Mouse (Mus musculus) thymus, adult 2 months (tissue): Measurements from ENCODE around the gene Trak2. TPM values are rescaled to one million over a fixed set of nuclear protein-coding genes. Genes with fewer than 3 reads are reported as not detected.
A peak's percentile ranks its signal among the peaks of the same experiment; 100 is the strongest.

Experiments used
- DNase-seq: peaks from one replicate; pipeline ENCODE4 v3.0.0; 2021
- H3K27ac ChIP-seq: fragments of 200-500 bp; 2 replicates; pipeline ENCODE4 v1.5.1; 2012; ENCODE audit warnings: low read length, control low read depth; ENCODE audit not compliant: control insufficient read depth, insufficient read depth
- H3K27me3 ChIP-seq: fragments of 200-500 bp; 2 replicates; pipeline ENCODE4 v1.6.1; 2012; ENCODE audit warnings: mild to moderate bottlenecking, low read length, moderate library complexity, mixed read lengths; ENCODE audit not compliant: control insufficient read depth, insufficient read depth
- H3K36me3 ChIP-seq: fragments of 200-500 bp; 2 replicates; pipeline ENCODE4 v1.6.1; 2012; ENCODE audit warnings: mild to moderate bottlenecking, low read length, moderate library complexity; ENCODE audit not compliant: control insufficient read depth, insufficient read depth
- H3K4me1 ChIP-seq: fragments of 200-500 bp; replicated peaks from 2 replicates; pipeline ENCODE4 v1.6.1; 2012; ENCODE audit warnings: low read length; ENCODE audit not compliant: control insufficient read depth, insufficient read depth
- H3K4me3 ChIP-seq: fragments of 200-500 bp; 2 replicates; pipeline ENCODE4 v1.5.1; 2012; ENCODE audit warnings: mild to moderate bottlenecking, low read length, control low read depth, moderate library complexity; ENCODE audit not compliant: control insufficient read depth, insufficient read depth
- CTCF ChIP-seq: fragments of 200-500 bp; IDR thresholded peaks from 2 replicates; pipeline ENCODE4 v1.5.1; 2012; ENCODE audit warnings: mild to moderate bottlenecking, control low read depth, low read length, moderate library complexity, borderline replicate concordance; ENCODE audit not compliant: control insufficient read depth, poor library complexity, insufficient read depth; ENCODE audit errors: extremely low read depth
- POLR2A ChIP-seq: fragments of 200-500 bp; IDR thresholded peaks from 2 replicates; pipeline ENCODE4 v1.6.1; 2012; ENCODE audit warnings: mild to moderate bottlenecking, low read length, control low read depth, moderate library complexity; ENCODE audit not compliant: control insufficient read depth, poor library complexity, insufficient read depth; ENCODE audit errors: extremely low read depth
- WGBS: fragments of 180-500 bp; shearing (Covaris S2); methylation state at CpG from one replicate; pipeline ENCODE4 v1.1.7; 2018; 5-methylcytosine and 5-hydroxymethylcytosine counted together
- polyA plus RNA-seq: library from polyadenylated mRNA; depleted of rRNA; stranded (reverse); fragments of >200 nt; gene quantifications from 2 replicates; pipeline ENCODE4 v1.2.3, GENCODE M21; 2012; rRNA removed

The Trak2 gene
- polyA plus RNA-seq = 46.6 and 52.0 TPM in 2 replicates

DNA sequence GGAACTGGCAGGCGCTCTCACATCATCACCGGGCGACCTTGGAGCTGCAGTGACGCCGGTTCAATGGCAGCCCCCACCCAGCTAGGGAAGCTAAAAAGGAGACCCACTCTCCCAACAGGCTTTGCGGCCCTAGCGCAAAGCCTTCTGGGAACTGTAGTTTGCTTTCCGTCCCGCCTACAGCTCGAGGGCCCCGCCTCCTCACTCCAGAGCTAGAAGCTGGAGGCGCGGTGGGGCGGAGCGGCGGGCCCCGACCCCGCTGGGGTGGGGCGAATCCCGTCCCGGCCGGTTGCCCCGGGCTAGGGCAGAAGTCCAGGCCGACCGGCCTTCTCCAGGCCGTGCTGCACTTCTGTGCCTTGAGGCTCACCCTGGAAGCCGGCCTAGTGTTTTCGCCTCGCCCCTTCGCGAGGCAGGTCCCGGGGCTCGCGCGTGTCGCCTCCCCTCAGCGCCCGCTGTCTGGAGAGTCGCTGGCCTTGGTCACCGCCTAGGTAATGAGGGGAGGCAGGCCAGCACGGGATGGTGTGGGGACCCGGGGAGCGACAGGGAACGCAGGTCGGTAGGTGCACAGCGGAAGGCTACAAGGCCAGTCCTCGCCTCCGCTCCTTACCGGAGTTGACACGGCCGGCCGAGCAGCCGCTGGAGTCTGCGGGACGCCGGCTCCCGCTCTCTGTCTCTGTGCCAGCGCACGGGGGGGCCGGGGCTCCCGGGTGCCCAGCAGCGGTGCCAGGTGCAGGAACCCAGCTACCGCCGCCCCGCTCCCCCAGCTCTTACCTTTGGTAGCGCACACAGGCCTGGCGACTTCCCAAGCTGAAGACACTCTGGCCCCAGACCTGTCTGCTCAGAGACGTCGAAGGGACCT, at the start of gene Trak2, which contains the start of gene Stradb:
Gene Trak2 (minus strand): TSS at position 65 of the 856 bp plus-strand sequence.
Gene Stradb (plus strand): TSS at position 157 of the 856 bp plus-strand sequence.
- Histone ChIP-seq H3K36me3 (no peaks in the 10 kb centered on the region), H3K4me1 (0 out of 2 replicates have a peak, but pooled peaks cover 2% of the 10 kb centered on the region), H3K27me3 (no peaks in the 10 kb centered on the region), H3K4me3 (peak within 1 kb of the TSS; percentile 92), H3K27ac (peak within 1 kb of the TSS; percentile 69)
- WGBS = under 1% methylated on average over 69 of the region's 69 CpGs
- DNase-seq = peak; percentile 96
- TF ChIP-seq POLR2A (peak; percentile 82; the same call in 1 of the 2 replicates), CTCF (no peak)

DNA sequence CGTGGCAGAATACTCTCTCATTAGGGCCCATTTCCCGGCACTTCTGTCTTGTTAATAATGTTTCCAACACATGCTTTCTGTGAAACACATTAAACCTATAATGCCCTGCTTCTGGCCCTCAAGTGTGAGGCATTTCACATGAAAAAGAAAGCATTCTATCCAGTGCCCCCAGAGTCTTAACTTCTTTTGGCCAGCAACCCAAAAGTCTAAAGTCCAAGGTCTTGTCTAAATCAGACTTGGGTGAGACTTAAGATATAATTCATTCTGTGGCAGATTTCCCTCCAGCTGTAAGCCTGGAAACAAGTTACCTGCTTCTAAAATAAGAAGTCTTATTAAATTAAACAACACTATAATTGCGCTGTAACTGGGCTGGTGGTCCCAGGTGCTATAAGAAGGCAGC, 48.3 kb upstream of the Trak2 start:
- TF ChIP-seq CTCF = no peak
- TF ChIP-seq POLR2A = no peak
- Histone ChIP-seq H3K27ac (no peak overlapping the region), H3K4me1 (no peaks in the 10 kb centered on the region), H3K4me3 (no peak overlapping the region), H3K36me3 (no peaks in the 10 kb centered on the region), H3K27me3 (no peaks in the 10 kb centered on the region)
- no peak for DNase-seq
- WGBS = 84% methylated on average over 3 of the region's 3 CpGs

DNA sequence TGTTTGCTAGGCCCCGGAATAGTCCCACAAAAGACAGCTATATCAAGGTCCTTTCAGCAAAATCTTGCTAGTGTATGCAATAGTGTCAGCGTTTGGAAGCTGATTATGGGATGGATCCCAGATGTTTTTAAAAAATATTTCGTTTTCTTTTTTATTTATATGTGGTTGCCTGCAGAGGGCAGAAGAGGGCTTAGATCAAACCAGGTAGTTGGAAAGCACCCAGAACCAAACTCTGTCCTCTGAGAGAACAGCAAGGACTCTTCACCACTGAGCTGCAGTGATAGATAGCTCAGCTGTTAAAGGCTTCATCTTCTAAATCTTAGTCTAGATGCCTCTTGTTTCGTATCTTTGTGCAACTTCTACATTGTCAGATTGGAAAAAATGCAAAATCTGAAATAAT, 36.0 kb upstream of the Trak2 start:
- peak; percentile 4 for DNase-seq
- no peaks in the 10 kb centered on the region for H3K36me3 ChIP-seq
- H3K4me3 ChIP-seq = no peak overlapping the region
- 44% methylated on average over 4 of the region's 4 CpGs for WGBS
- no peak overlapping the region for H3K27ac ChIP-seq
- no peaks in the 10 kb centered on the region for H3K27me3 ChIP-seq
- no peak for TF ChIP-seq POLR2A
- TF ChIP-seq CTCF = no peak
- H3K4me1 ChIP-seq = no peaks in the 10 kb centered on the region

DNA sequence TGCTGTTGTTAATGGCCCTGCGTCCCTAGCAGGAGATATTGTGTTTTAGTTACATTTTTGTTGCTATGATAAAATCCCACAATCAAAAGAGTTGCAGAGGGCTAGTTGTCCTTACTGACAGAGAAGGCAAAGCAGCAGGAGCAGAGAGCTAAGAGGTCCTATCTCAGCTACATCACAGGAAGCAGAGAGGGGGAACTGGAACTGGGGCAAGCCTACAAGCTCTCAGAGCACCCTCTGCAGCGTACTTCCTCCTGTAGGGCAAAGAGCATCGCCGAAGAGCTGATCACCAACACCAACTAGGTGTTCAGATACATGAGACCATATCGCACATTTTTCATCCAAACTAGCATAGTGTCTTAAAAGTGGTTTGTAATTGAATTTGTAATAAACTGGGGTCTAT, 22.1 kb upstream of the Trak2 start:
- Histone ChIP-seq H3K4me3 (no peak overlapping the region), H3K36me3 (peaks cover 13% of the 10 kb centered on the region; the same call in 1 of the 2 replicates), H3K27ac (no peak overlapping the region), H3K27me3 (no peaks in the 10 kb centered on the region), H3K4me1 (no peaks in the 10 kb centered on the region)
- TF ChIP-seq CTCF (no peak), POLR2A (no peak)
- WGBS = 63% methylated on average over 5 of the region's 5 CpGs
- DNase-seq = no peak

DNA sequence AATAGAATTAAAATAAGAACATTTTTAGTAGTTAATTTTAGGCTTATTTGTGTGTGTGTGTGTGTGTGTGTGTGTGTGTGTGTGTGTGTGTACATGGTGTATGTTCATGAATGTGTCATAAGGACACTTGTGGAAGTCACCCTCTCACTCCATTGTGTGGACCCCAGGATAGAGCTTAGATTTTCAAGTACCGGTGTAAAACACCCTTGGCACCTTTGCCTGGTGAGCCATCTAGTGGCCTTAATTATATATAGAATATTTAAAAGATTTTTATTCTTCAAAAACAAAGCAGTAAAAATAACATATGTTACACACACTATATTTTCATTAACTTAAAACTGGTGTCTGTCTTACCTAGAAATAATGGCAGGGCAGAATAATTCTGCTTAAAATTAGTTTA, 20.5 kb upstream of the Trak2 start:
- WGBS = 61% methylated on average over 1 of the region's 1 CpGs
- H3K4me1 ChIP-seq = no peaks in the 10 kb centered on the region
- H3K4me3 ChIP-seq = no peak overlapping the region
- peaks cover 13% of the 10 kb centered on the region; the same call in 1 of the 2 replicates for H3K36me3 ChIP-seq
- H3K27me3 ChIP-seq = no peaks in the 10 kb centered on the region
- H3K27ac ChIP-seq = no peak overlapping the region
- no peak for DNase-seq
- TF ChIP-seq CTCF (no peak), POLR2A (no peak)

DNA sequence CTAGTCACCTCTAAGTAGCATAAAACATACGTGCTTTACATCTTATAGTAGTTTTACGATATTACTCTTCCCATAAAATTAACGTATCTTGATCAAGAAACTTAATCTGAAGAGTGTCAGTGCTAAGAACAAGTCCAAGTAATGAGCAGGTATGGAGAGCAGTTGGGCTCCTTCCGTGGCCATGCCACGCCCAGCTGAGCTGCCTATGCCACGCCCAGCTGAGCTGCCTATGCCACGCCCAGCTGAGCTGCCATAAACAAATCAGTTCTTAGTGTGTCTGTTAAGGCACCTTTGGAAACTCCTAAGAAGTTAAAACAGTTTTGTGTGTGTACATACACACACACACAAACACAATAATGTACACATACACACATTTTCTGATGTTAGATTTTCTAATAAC, 19.9 kb upstream of the Trak2 start:
- 96% methylated on average over 7 of the region's 7 CpGs for WGBS
- Histone ChIP-seq H3K27ac (no peak overlapping the region), H3K27me3 (no peaks in the 10 kb centered on the region), H3K4me1 (no peaks in the 10 kb centered on the region), H3K36me3 (peaks cover 19% of the 10 kb centered on the region; the same call in 1 of the 2 replicates), H3K4me3 (no peak overlapping the region)
- DNase-seq = no peak
- TF ChIP-seq CTCF (no peak), POLR2A (no peak)
